Mouse (Mus musculus) stomach, embryonic 14.5 days (tissue): ENCODE measurements around the gene Vmn1r188. TPM values are rescaled to one million over a fixed set of nuclear protein-coding genes. Genes with fewer than 3 reads are reported as not detected.
A peak's percentile ranks its signal among the peaks of the same experiment; 100 is the strongest.
"Not testable (repeated sequence)": the region's sequence is repeated elsewhere in the genome, so short reads cannot be mapped to it uniquely, and the experiment has no call there.

ENCODE experiments used
- ATAC-seq: fragments of 200-750 bp; cut with Nextera tagmentation; 2 replicates; pipeline ENCODE4 v1.8.0; 2017; ENCODE audit warnings: low read depth, moderate TSS enrichment; ENCODE audit not compliant: insufficient number of reproducible peaks, insufficient read depth, low FRiP score
- H3K27ac ChIP-seq: fragments of 300-500 bp; sonication (generic); 2 replicates; pipeline ENCODE4 v1.5.1; 2014; ENCODE audit warnings: mild to moderate bottlenecking, low read length, moderate library complexity, mixed read lengths
- H3K27me3 ChIP-seq: fragments of 300-500 bp; sonication (generic); 2 replicates; pipeline ENCODE4 v1.6.1; 2014; ENCODE audit warnings: low read length, control low read depth, mixed read lengths; ENCODE audit not compliant: control insufficient read depth, insufficient read depth
- H3K36me3 ChIP-seq: fragments of 300-500 bp; sonication (generic); 2 replicates; pipeline ENCODE4 v1.6.1; 2014; ENCODE audit warnings: mild to moderate bottlenecking, control low read depth, low read length, moderate library complexity, mixed read lengths; ENCODE audit not compliant: control insufficient read depth, insufficient read depth
- H3K4me1 ChIP-seq: fragments of 300-500 bp; sonication (generic); 2 replicates; pipeline ENCODE4 v1.6.1; 2014; ENCODE audit warnings: low read length, control low read depth, mixed read lengths; ENCODE audit not compliant: control insufficient read depth, insufficient read depth
- H3K4me2 ChIP-seq: fragments of 300-500 bp; sonication (generic); replicated peaks from 2 replicates; pipeline ENCODE4 v1.6.1; 2014; ENCODE audit warnings: low read depth, low read length, control low read depth
- H3K4me3 ChIP-seq: fragments of 300-500 bp; sonication (generic); 2 replicates; pipeline ENCODE4 v1.5.1; 2014; ENCODE audit warnings: low read depth, low read length, control low read depth
- H3K9ac ChIP-seq: fragments of 300-500 bp; sonication (generic); replicated peaks from 2 replicates; pipeline ENCODE4 v1.6.1; 2014; ENCODE audit warnings: low read depth, mild to moderate bottlenecking, control low read depth, low read length, moderate library complexity, mixed read lengths
- H3K9me3 ChIP-seq: fragments of 300-500 bp; sonication (generic); 2 replicates; pipeline ENCODE4 v1.6.1; 2016; ENCODE audit warnings: low read depth, low read length, control low read depth; ENCODE audit not compliant: control insufficient read depth
- WGBS: fragments of 180-500 bp; shearing (Covaris S2); extraction: QIAGEN DNeasy Blood & Tissue Kit; methylation state at CpG from one replicate; pipeline ENCODE4 v1.1.7; 2014; 5-methylcytosine and 5-hydroxymethylcytosine counted together
- polyA plus RNA-seq: library from polyadenylated mRNA; unstranded; fragments of >200 nt; fragmentation: Nextera tagmentation; extraction: Ambion mirVana; gene quantifications from 2 replicates; pipeline ENCODE4 v1.2.1, GENCODE M21; 2014

The Vmn1r188 gene
- not detected in 2 replicates for polyA plus RNA-seq

GRCm38 (mm10) chr13:22084140-22084539 is at the start of gene Vmn1r188:
Gene Vmn1r188 (plus strand): TSS chr13:22084440.
- H3K27ac ChIP-seq, H3K9me3 ChIP-seq, H3K4me2 ChIP-seq, H3K27me3 ChIP-seq, H3K36me3 ChIP-seq, ATAC-seq, H3K4me1 ChIP-seq, H3K4me3 ChIP-seq, H3K9ac ChIP-seq: not testable (repeated sequence)
- WGBS, result 75% methylated on average over 1 of the region's 1 CpGs

- peak overlapping the region; percentile 66 for H3K4me2 ChIP-seq
- H3K36me3 ChIP-seq, result no peaks in the 10 kb centered on the region
- no peaks in the 10 kb centered on the region for H3K9me3 ChIP-seq
- peak overlapping the region; percentile 32 for H3K4me3 ChIP-seq
- no peaks in the 10 kb centered on the region for H3K27me3 ChIP-seq
- H3K27ac ChIP-seq, result peak overlapping the region; percentile 85
- peaks cover 5% of the 10 kb centered on the region; the same call in 1 of the 2 replicates for H3K4me1 ChIP-seq
- ATAC-seq, result no peak; the same call in 1 of the 2 replicates
- under 1% methylated on average over 11 of the region's 14 CpGs for WGBS
- H3K9ac ChIP-seq, result peak overlapping the region; percentile 47
These were observed 49.6 kb upstream of the Vmn1r188 start for GRCm38 (mm10) chr13:22034443-22035266.

GRCm38 (mm10) chr13:22035267-22036148 is 48.7 kb upstream of the Vmn1r188 start, which contains the start of the genes Hist1h2ah and Hist1h2bk:
Gene Hist1h2ah (minus strand): TSS chr13:22035568.
Gene Hist1h2bk (plus strand): TSS chr13:22035870.
- not testable (repeated sequence) for H3K4me1 ChIP-seq, H3K9me3 ChIP-seq, H3K27me3 ChIP-seq, H3K36me3 ChIP-seq
- H3K27ac ChIP-seq, result peak within 1 kb of the TSS; percentile 87
- peak; percentile 98 for ATAC-seq
- under 1% methylated on average over 21 of the region's 69 CpGs for WGBS
- H3K4me2 ChIP-seq, result peak within 1 kb of the TSS; percentile 66
- peak within 1 kb of the TSS; percentile 47 for H3K9ac ChIP-seq
- H3K4me3 ChIP-seq, result peak within 1 kb of the TSS; percentile 32

GRCm38 (mm10) chr13:22036149-22036956 is 47.9 kb upstream of the Vmn1r188 start:
- H3K27me3 ChIP-seq, result no peaks in the 10 kb centered on the region
- H3K4me3 ChIP-seq, result peak overlapping the region; percentile 32
- no peaks in the 10 kb centered on the region for H3K36me3 ChIP-seq
- peaks cover 7% of the 10 kb centered on the region; the same call in 1 of the 2 replicates for H3K4me1 ChIP-seq
- H3K9ac ChIP-seq, result peak overlapping the region; percentile 28
- 3% methylated on average over 17 of the region's 23 CpGs for WGBS
- H3K27ac ChIP-seq, result peak overlapping the region; percentile 87
- peak overlapping the region; percentile 66 for H3K4me2 ChIP-seq
- ATAC-seq, result peak; percentile 11; the same call in 1 of the 2 replicates
- H3K9me3 ChIP-seq, result no peaks in the 10 kb centered on the region

- no peak for ATAC-seq
- Histone ChIP-seq H3K4me1 (peaks cover 7% of the 10 kb centered on the region; the same call in 1 of the 2 replicates), H3K9ac (peak overlapping the region; percentile 28), H3K9me3 (no peaks in the 10 kb centered on the region), H3K27ac (peak overlapping the region; percentile 87), H3K4me3 (peak overlapping the region; percentile 32), H3K27me3 (no peaks in the 10 kb centered on the region), H3K36me3 (no peaks in the 10 kb centered on the region), H3K4me2 (peak overlapping the region; percentile 66)
- 58% methylated on average over 3 of the region's 3 CpGs for WGBS
These were observed 47.3 kb upstream of the Vmn1r188 start for GRCm38 (mm10) chr13:22036986-22037385.

- Histone ChIP-seq H3K4me1 (peaks cover 7% of the 10 kb centered on the region; the same call in 1 of the 2 replicates), H3K36me3 (no peaks in the 10 kb centered on the region), H3K9me3 (no peaks in the 10 kb centered on the region), H3K27me3 (no peaks in the 10 kb centered on the region), H3K27ac (peak overlapping the region; percentile 87), H3K9ac (no peak overlapping the region), H3K4me3 (no peak overlapping the region), H3K4me2 (no peak overlapping the region; the same call in 1 of the 2 replicates)
- no peak for ATAC-seq
- 44% methylated on average over 2 of the region's 2 CpGs for WGBS
These were observed 46.8 kb upstream of the Vmn1r188 start for GRCm38 (mm10) chr13:22037415-22037814.

GRCm38 (mm10) chr13:22039364-22039763 is 44.9 kb upstream of the Vmn1r188 start:
- Histone ChIP-seq H3K9ac (no peak overlapping the region), H3K4me2 (no peak overlapping the region), H3K4me3 (no peak overlapping the region), H3K36me3 (no peaks in the 10 kb centered on the region), H3K27ac (no peak overlapping the region), H3K27me3 (no peaks in the 10 kb centered on the region), H3K4me1 (peaks cover 7% of the 10 kb centered on the region; the same call in 1 of the 2 replicates), H3K9me3 (no peaks in the 10 kb centered on the region)
- no peak for ATAC-seq
- WGBS, result 67% methylated on average over 5 of the region's 5 CpGs
